Mouse (Mus musculus): Measurements from ENCODE around the gene Abcf1.
"Not testable (repeated sequence)": the region's sequence is repeated elsewhere in the genome, so short reads cannot be mapped to it uniquely, and the experiment has no call there.

The Abcf1 gene

DNA sequence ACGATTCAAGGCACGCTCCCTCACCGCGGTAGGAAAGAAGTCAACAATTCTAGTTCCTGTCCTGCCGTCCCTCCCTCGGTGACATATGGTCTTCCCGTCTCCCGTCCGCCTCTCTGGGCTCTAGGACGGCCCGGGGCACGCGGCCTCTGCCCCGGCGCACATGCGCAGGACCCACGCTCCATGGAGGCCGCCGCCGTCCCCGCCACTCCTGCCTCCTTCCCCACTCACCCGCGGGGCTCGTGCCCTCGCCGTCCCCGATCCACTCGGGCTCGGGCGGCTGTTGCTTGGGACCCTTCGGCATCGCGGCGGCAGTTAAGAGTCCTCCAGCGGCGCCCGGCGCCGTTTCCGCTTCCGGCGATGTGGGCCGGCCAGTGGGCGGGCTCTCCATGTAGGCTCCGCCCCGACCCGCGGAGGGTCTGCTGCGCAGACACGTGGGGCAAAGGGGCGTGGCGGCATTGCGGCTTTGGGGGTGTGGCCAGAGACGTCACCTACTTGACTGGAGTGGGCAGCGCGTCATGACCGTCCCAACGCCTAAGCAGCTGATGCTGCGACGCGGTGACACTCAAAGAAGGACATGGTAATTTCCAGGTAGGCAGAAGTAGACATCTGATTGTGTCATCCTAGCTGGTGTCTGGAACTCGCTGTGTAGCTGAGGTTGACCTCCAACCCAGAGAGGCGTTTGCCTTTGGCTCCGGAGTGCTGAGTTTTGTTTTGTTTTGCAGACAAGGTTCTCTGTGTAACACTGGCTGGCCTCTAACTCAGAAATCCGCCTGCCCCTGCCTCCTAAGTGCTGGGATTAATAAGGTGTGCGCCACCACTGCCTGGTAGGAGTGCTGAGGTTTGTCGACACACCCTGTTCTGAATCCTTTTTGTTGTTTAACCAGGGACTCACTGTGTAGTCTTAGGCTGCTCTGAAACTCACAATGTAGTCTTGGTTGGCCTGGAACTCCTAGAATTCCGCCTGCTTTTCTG is at the start of gene Abcf1:
Abcf1 (minus strand) TSS at position 344 of the 972 bp plus-strand sequence.
- DNase-seq (ENCODE audit: low spot score in 2 of 2), result peak; percentile 98

DNA sequence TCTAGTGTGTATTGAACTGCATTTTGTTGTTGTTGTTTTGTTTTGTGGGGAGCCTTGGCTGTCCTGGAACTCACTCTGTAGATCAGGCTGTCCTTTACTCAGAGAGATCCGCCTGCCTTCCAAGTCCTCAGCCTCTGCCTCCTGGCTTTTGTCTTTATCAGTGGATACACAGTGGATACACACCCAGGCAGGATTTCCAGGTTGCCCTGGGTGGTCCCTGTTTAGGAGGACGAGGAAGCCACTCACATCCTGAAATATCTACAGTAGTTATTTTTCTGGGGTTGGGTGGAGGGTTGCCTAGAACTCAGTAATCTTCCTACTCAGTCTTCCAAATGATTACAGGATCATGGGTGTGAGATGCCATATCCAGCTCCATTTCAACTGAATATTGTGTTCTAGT is 49.4 kb upstream of the Abcf1 start:
- DNase-seq (ENCODE audit: low spot score in 2 of 2), result no peak

DNA sequence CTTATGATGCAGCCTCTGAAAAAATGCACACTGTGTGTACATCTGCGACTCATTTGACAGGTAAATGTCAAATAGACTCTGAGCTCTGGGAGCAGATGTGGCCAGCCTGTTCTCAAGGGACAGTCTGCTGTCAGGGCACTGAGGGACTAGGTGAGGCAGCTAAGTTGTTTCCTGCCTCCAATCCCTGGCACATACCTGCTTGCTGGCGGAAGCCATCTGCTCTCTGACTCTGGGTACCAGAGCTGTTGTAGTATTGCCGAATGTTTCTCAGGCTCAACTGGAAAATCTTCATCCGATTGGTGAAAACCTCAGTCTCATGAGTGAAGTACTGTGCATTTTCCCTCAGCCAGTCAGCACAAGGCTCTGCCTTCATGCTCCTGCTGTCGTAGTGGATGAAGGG is 47.5 kb upstream of the Abcf1 start:
- DNase-seq (ENCODE audit: low spot score in 2 of 2), result no peak

DNA sequence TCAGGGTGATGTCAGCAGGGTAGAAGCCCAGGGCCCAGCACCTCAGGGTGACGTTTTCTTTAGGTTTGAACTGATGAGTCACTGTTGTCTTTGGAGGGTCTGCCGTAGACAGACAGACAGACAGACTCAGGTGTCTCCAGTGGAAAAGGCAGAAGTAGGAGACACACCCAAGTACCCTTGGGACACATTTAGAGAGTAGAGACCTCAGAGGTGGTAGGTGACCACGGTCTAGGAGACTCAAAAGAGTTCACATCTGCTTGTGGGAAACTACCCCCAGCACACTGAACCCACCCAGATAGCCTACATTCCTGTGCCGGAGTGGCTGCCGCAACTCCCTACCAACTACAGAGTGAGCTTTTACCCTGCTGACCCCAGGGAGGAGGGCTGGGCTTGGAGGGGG is 45.4 kb upstream of the Abcf1 start:
- DNase-seq (ENCODE audit: low spot score in 2 of 2), result no peak

DNA sequence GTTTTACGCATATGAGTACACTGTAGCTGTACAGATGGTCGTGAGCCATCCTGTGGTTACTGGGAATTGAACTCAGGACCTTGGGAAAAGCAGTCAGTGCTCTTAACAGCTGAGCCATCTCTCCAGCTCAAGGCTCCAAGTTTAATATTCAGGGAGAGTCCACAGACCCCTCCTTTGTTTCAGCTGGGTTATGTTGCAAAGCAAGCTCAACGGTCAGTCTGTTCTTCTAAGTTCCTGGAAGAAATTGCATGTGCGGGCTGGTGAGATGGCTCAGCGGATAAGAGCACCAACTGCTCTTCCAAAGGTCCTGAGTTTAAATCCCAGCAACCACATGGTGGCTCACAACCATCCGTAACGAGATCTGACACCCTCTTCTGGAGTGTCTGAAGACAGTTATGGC is 34.8 kb upstream of the Abcf1 start:
- not testable (repeated sequence) for DNase-seq (ENCODE audit: low spot score in 2 of 2)

DNA sequence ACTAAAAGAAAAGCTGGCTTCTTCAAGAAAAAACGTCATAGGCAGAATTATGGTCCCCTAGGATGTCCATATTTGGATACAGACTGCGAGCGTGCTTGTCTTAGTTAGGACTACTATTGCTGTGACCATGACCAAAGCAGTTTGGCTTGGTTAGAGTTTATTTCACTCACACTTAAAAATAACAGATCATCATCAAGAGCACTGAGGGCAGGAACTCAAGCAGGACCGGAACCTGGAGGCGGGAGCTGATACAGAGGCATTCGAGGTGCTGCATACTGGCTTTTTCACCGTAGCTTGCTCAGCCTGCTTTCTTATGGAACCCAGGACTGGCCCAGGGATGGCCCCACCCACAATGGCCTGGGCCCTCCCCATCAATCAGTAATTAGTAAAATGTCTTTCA is 33.8 kb upstream of the Abcf1 start:
- DNase-seq (ENCODE audit: low spot score in 2 of 2), result no peak

DNA sequence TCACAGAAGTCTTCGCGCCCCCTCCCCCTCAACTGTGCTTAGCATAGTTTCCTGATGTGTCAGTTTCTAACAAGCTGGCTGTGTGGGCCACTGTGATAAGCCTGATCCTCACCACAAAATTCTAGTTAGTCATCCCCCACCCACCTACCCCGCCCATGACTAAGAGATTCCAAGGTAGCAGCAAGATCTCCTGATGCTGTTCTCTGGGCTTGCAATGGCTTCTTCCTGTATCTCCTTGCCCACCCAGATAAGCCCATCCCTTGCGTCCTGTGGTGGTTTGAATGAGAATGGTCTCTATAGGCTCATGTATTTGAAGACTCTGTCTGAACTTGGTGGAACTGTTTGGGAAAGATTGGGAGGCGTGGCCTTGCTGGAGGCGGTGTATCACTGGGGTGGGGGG is 32.4 kb upstream of the Abcf1 start:
- peak; percentile 63 to 76 for DNase-seq (ENCODE audit: low spot score in 2 of 2)

DNA sequence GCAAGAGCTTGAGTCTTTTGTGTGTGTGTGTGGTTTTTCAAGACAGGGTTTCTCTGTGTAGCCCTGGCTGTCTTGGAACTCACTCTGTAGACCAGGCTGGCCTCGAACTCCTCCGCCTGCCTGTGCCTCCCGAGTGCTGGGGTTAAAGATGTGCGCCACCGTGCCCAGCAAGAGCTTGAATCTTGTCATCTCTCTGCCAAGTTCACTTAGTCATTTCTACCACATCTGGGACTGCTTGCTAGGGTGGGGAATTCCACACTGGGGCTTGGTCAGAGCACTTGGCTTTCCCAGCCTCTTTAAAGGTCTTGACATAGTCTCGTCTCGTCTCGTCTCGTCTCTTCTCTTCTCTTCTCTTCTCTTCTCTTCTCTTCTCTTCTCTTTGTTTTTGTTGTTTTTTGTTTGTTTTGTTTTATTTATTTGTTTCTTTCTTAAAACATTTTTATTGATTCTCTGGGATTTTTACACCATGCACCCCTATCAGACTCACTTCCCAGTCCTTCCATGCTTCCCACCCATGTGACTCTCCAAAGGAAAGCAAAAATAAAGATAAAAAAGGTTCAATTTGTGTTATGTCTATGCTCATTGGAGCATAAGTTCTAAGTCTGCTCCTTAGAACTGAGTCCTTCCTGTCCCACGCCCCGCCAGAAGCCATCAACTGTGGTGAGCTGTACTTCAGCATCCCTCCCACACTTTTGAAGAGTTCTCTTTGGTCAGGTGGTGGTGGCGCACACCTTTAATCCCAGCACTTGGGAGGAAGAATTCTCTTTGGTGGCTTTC is 31.7 kb upstream of the Abcf1 start:
- peak; percentile 69 to 77 for DNase-seq (ENCODE audit: low spot score in 2 of 2)

DNA sequence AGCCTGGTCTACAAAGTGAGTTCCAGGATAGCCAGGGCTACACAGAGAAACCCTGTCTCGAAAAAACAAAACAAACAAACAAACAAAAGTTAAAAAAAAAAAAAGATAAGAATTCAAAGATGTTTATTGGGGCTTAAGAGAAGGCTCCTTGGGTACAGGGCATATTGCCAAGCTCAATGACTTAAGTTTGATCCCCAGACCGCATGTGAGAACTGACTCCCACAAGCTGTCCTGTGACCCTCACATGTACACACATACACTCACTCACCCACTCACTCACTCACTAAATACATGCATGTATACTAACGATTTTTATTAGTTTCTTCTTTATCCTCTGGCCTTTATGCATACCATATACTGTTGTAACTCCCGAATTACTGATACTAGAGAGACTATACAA is 30.8 kb upstream of the Abcf1 start:
- peak in 1 of 2 experiments; percentile 37 for DNase-seq (ENCODE audit: low spot score in 2 of 2)

DNA sequence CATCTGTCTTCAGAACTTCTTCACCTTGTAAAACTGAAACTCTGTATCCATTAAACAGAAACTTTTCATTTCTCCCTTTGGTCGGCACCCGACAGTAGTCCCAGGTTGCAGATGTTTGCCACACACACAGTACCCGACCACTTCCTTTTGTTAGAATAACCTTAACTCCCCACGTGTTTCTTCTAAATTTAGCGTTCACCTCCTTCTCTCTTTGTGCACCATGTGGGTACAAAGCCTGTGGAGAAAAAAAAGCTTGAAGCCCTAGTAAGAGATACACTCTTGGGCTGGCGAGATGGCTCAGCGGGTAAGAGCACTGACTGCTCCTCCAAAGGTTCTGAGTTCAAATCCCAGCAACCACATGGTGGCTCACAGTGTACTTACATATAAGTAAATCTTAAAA is 29.8 kb upstream of the Abcf1 start:
- peak; percentile 82 to 86 for DNase-seq (ENCODE audit: low spot score in 2 of 2)

DNA sequence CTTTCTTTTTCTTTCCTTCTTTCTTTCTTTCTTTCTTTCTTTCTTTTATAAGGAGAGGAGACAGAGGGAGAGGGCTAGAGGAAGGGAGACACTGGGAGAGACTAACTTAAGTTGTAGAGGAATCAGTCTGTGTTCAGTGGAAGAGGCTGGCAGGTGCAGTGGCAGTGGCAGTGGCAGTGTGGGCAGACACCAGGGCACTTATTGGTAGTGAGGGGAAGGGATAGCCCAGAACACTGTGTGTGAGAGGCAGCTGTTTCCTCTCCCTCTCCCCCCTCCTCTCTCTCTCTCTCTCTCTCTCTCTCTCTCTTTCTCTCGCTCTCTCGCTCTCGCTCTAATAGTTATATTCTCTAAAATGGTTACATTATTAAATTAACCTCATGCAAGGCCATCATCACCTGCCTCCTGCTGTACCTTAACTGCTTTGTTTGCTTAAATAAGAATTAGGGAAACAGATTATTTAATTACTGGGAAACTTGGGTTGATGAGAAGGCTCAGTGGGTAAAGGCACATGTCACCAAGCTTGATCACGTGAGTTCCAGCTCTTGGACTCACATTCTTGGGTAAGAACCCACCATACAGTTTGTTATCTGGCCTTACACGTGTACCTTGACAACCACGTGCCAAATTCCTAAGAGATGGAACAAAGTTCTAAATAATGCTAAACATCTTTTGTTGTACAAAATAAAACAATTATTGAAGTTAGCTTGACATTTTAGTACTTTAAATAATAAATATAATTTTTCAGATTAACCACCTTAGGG is 29.2 kb upstream of the Abcf1 start:
- DNase-seq (ENCODE audit: low spot score in 2 of 2), result peak in 1 of 2 experiments; percentile 54

DNA sequence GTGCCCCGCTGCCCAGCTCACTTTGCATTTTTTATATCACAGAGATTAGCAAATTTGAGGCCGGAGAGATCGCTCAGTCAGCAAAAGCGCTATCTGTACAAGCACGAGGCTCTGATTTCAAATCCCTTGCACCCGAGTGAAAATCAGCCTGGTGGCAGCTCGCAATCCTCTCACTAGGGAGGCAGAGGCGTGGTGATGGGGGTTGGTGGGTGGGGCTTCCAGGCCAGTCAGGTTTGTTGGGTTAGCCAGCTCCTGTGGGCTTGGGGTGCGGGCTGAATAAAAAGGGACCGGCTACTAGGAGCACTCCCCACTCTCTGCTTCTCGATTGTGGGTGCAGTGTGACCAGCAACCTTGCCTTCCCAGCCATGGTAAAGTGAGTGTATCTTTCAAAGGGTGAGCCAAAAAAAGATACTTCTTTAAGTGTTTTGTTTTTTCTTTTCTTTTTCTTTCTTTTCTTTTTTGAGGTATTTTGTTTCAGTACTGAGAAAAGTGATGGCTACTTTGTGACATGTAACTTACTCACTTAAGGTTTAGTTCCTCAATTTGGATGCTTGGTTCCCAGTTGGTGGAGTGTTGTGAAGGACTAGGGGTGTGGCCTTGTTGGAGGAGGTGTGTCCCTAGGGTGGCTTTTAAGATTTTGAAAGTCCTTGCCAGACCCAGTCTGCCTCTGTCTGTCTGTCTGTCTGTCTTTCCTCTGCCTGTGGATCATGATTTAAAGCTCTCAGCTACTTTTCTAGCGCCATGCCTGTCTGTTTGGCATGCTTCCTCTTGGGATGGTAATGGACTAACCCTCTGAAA is 28.4 kb upstream of the Abcf1 start:
- peak; percentile 81 to 89 for DNase-seq (ENCODE audit: low spot score in 2 of 2)

DNA sequence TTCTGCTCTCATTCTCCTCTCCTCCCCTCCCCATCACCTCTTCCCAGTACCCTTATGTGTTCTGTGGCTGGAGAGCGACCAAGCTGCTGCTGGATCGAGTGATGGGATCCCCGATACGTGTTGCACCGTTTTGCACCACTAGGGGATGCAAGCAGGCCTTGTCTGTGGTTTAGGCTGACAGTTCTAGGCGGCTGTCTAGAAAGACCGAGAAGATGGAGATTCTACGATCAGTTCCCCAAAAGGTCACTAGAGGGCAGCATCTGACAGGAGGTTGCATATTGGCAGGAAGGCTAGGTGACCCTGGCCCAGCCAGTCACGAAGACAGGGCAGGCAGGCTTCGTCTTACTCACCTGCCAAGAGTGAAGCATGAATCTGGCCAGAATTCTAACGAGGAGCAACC is 27.4 kb upstream of the Abcf1 start:
- peak; percentile 97 to 98 for DNase-seq (ENCODE audit: low spot score in 2 of 2)

DNA sequence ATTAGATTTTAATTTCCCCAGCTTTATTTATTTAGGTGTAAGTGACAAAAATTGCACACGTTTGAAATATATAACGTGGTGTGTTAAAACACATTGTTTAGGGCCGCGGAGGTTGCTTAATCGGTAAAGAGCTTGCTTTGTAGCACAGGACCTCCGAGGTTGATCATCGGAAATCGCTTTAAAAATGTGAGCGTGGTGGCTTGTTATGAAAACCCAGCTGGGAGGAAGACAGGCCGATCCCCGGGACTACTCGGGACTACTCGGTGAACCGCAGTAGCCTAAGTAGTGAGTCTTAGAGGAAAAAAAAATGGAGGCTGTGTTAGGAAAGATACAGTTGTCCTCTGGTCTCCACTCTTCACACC is 25.3 kb upstream of the Abcf1 start:
- DNase-seq (ENCODE audit: low spot score in 2 of 2), result no peak

DNA sequence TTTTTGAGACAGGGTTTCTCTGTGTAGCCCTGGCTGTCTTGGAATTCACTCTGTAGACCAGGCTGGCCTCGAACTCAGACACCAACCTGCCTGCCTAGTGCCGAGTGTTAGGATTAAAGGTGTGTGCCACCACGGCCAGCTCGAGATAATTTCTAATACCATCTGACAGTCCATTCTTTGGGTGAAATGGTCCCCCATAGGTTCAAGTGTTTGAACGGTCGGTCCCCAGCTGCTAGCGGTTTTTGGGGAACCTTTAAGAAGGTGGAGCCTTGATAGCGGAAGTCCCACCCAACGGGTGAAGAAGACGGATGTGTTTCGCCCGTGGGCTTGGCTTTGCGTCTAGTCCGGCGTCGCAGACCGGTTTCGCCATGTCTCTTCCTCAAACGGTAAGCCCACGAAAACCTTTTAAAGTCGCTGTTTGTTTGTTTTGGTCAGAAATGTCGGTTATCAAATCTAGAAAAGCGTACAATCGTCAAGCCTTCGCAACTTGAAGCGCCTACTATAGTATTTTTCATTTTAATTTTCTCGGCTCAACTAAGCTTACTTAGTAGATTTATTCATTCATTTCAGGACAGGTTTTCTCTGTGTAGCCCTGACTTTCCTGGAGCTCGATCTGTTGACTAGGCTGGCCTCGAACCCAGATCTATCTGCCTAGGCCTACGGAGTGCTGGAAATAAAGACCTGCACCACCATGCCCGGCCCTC is 24.8 kb upstream of the Abcf1 start:
- peak; percentile 88 to 92 for DNase-seq (ENCODE audit: low spot score in 2 of 2)

DNA sequence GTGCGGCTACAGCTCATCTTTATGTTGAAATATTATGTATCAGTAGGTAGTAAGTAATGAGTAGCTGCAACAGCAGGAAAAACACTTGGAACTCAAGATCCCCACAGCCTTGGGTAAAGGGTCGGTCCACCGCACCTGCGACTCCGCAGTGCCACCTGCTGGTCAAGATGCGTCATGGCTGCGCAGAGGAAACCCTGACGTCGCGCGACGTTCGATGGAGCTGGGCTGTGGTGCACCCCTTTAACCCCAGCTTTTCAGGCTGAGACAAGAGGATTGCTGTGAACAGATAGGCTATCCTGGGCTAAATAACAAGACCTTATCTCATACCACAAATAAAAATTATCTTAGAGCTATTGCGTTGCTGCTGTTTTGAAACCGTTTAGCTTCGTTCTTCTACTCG is 24.1 kb upstream of the Abcf1 start:
- DNase-seq (ENCODE audit: low spot score in 2 of 2), result peak; percentile 71 to 72

DNA sequence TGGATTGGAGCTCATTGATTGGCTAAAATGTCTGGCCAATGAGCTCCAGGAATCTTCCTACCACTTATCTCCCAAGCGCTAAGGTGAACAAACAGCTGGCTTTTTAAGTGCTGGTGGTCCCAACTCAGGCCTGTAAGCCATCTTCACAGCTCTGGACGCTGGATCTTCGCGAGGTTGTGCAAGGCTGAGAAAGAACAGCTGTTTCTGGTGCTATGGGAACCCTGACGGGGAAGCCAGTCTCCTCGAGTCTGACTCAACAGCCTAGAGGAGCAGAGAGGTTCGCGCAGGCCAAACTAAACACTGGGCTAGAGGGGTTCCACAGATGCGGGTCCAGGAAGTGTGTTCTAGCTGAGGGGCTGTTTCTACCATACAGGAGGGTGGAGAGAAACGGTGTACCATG is 22.2 kb upstream of the Abcf1 start:
- DNase-seq (ENCODE audit: low spot score in 2 of 2), result no peak

DNA sequence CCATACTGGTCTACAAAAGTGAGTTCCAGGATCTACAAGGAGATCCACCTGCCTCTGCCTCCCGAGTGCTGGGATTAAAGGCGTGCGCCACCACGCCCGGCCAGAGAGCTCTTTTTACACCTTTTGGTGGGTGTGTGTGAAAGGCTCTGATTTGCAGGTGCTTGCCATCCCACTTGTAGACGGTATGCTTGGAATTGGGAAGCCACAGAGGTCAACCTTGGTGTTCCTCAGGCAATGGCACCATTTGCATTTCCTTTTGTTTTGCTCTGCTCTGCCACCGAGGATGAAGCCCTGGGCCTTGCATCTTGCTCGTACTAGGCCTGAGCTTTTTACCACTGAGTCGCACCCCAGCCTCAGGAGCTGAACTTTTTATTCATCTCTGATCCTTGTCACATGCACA is 12.2 kb upstream of the Abcf1 start:
- no peak for DNase-seq (ENCODE audit: low spot score in 2 of 2)

DNA sequence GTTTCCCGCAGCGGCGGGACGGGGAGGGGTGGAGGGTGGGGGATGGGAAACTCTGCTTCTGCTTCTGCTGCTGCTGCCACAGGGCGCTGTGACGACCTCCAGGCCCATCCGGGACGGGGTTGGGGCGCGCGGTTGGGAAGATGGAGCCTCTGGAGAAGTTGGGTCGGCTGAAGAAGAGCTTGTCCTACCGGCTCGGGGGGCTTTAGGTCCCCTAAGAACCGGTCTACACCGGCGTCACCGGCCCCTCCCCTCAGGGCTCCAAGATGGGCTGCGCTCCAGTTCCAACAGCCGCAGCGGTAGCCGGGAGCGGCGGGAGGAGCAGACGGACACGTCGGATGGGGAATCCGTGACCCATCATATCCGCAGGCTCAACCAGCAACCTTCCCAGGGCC is 10.8 kb upstream of the Abcf1 start:
- DNase-seq (ENCODE audit: low spot score in 2 of 2), result peak in 1 of 2 experiments; percentile 19

Data from spleen, postnatal 36 days (tissue).